Mouse (Mus musculus): Measurements from ENCODE around the gene Synj2. TPM values are rescaled to one million over a fixed set of nuclear protein-coding genes. Genes with fewer than 3 reads are reported as not detected.

The Synj2 gene
- polyA plus RNA-seq, 1 experiment from 2014 or later, result 1.3 TPM

- Histone ChIP-seq H3K4me1 (replicated peaks; ENCODE audit: control insufficient read depth, insufficient read depth, low read length) (0 out of 2 replicates have a peak, but pooled peaks cover 10% of the 10 kb centered on the region), H3K36me3 (replicated peaks; ENCODE audit: control insufficient read depth, insufficient read depth) (no peaks in the 10 kb centered on the region), H3K27me3 (ENCODE audit: control insufficient read depth, insufficient read depth, low read length) (no peaks in the 10 kb centered on the region), H3K4me3 (replicated peaks; ENCODE audit: low read length) (no peak overlapping the region), H3K4me2 (replicated peaks) (no peak overlapping the region), H3K9me3 (ENCODE audit: control insufficient read depth, low read length) (no peaks in the 10 kb centered on the region), H3K27ac (no peak overlapping the region), H3K9ac (no peak overlapping the region)
- ATAC-seq (ENCODE audit: low FRiP score) (no peak), DNase-seq (ENCODE audit: low spot score) (no peak)
- 37% methylated on average over 11 of the region's 11 CpGs for WGBS
These were observed 46.4 kb downstream of the Synj2 start for GRCm38 (mm10) chr17:5987271-5988056.

GRCm38 (mm10) chr17:5988102-5988501 is 47.0 kb downstream of the Synj2 start:
- Histone ChIP-seq H3K36me3 (replicated peaks; ENCODE audit: control insufficient read depth, insufficient read depth) (no peaks in the 10 kb centered on the region), H3K27ac (no peak overlapping the region), H3K9me3 (ENCODE audit: control insufficient read depth, low read length) (no peaks in the 10 kb centered on the region), H3K4me3 (replicated peaks; ENCODE audit: low read length) (no peak overlapping the region), H3K27me3 (ENCODE audit: control insufficient read depth, insufficient read depth, low read length) (no peaks in the 10 kb centered on the region), H3K9ac (no peak overlapping the region), H3K4me1 (replicated peaks; ENCODE audit: control insufficient read depth, insufficient read depth, low read length) (0 out of 2 replicates have a peak, but pooled peaks cover 10% of the 10 kb centered on the region), H3K4me2 (replicated peaks) (no peak overlapping the region)
- WGBS, result 56% methylated on average over 4 of the region's 4 CpGs
- no peak for DNase-seq (ENCODE audit: low spot score)
- no peak for ATAC-seq (ENCODE audit: low FRiP score)

GRCm38 (mm10) chr17:5992866-5993580 is 51.9 kb downstream of the Synj2 start:
- WGBS, result 70% methylated on average over 5 of the region's 5 CpGs
- DNase-seq (ENCODE audit: low spot score), result no peak
- Histone ChIP-seq H3K4me1 (replicated peaks; ENCODE audit: control insufficient read depth, insufficient read depth, low read length) (peaks cover 2% of the 10 kb centered on the region; the same call in 1 of the 2 replicates), H3K36me3 (replicated peaks; ENCODE audit: control insufficient read depth, insufficient read depth) (no peaks in the 10 kb centered on the region), H3K9ac (no peak overlapping the region), H3K27ac (no peak overlapping the region), H3K27me3 (ENCODE audit: control insufficient read depth, insufficient read depth, low read length) (no peaks in the 10 kb centered on the region), H3K9me3 (ENCODE audit: control insufficient read depth, low read length) (no peaks in the 10 kb centered on the region), H3K4me2 (replicated peaks) (no peak overlapping the region), H3K4me3 (replicated peaks; ENCODE audit: low read length) (no peak overlapping the region)
- no peak for ATAC-seq (ENCODE audit: low FRiP score)

GRCm38 (mm10) chr17:5993581-5994260 is 52.6 kb downstream of the Synj2 start:
- ATAC-seq (ENCODE audit: low FRiP score) (no peak), DNase-seq (ENCODE audit: low spot score) (no peak)
- no peaks in the 10 kb centered on the region for H3K9me3 ChIP-seq (ENCODE audit: control insufficient read depth, low read length)
- H3K27ac ChIP-seq, result no peak overlapping the region
- H3K4me1 ChIP-seq (replicated peaks; ENCODE audit: control insufficient read depth, insufficient read depth, low read length), result no peaks in the 10 kb centered on the region; the same call in 1 of the 2 replicates
- H3K27me3 ChIP-seq (ENCODE audit: control insufficient read depth, insufficient read depth, low read length), result no peaks in the 10 kb centered on the region
- H3K9ac ChIP-seq, result no peak overlapping the region
- no peak overlapping the region for H3K4me3 ChIP-seq (replicated peaks; ENCODE audit: low read length)
- H3K36me3 ChIP-seq (replicated peaks; ENCODE audit: control insufficient read depth, insufficient read depth), result no peaks in the 10 kb centered on the region
- H3K4me2 ChIP-seq (replicated peaks), result no peak overlapping the region
- WGBS, result 73% methylated on average over 3 of the region's 3 CpGs

GRCm38 (mm10) chr17:5994606-5995005 is 53.5 kb downstream of the Synj2 start:
- Histone ChIP-seq H3K27ac (no peak overlapping the region), H3K9me3 (ENCODE audit: control insufficient read depth, low read length) (no peaks in the 10 kb centered on the region), H3K9ac (no peak overlapping the region), H3K4me1 (replicated peaks; ENCODE audit: control insufficient read depth, insufficient read depth, low read length) (no peaks in the 10 kb centered on the region; the same call in 1 of the 2 replicates), H3K4me2 (replicated peaks) (no peak overlapping the region), H3K27me3 (ENCODE audit: control insufficient read depth, insufficient read depth, low read length) (no peaks in the 10 kb centered on the region), H3K36me3 (replicated peaks; ENCODE audit: control insufficient read depth, insufficient read depth) (no peaks in the 10 kb centered on the region), H3K4me3 (replicated peaks; ENCODE audit: low read length) (no peak overlapping the region)
- DNase-seq (ENCODE audit: low spot score), result no peak
- WGBS, result 73% methylated on average over 6 of the region's 6 CpGs
- no peak for ATAC-seq (ENCODE audit: low FRiP score)

- 87% methylated on average over 14 of the region's 14 CpGs for WGBS
- ATAC-seq (ENCODE audit: low FRiP score) (no peak), DNase-seq (ENCODE audit: low spot score) (no peak)
These were observed 55.5 kb downstream of the Synj2 start for GRCm38 (mm10) chr17:5996589-5996988.

GRCm38 (mm10) chr17:5997380-5998234 is 56.5 kb downstream of the Synj2 start:
- no peak overlapping the region for H3K4me3 ChIP-seq (replicated peaks; ENCODE audit: low read length)
- no peak overlapping the region for H3K27ac ChIP-seq
- ATAC-seq (ENCODE audit: low FRiP score) (no peak), DNase-seq (ENCODE audit: low spot score) (no peak)
- no peak overlapping the region for H3K9ac ChIP-seq
- H3K9me3 ChIP-seq (ENCODE audit: control insufficient read depth, low read length), result no peaks in the 10 kb centered on the region
- no peaks in the 10 kb centered on the region for H3K27me3 ChIP-seq (ENCODE audit: control insufficient read depth, insufficient read depth, low read length)
- WGBS, result 77% methylated on average over 16 of the region's 16 CpGs
- H3K4me1 ChIP-seq (replicated peaks; ENCODE audit: control insufficient read depth, insufficient read depth, low read length), result no peaks in the 10 kb centered on the region; the same call in 1 of the 2 replicates
- H3K4me2 ChIP-seq (replicated peaks), result no peak overlapping the region
- H3K36me3 ChIP-seq (replicated peaks; ENCODE audit: control insufficient read depth, insufficient read depth), result no peaks in the 10 kb centered on the region

More at GRCm38 (mm10) chr17:5996589-5996988, 55.5 kb downstream of the Synj2 start:
- no peaks in the 10 kb centered on the region; the same call in 1 of the 2 replicates for H3K4me1 ChIP-seq (replicated peaks; ENCODE audit: control insufficient read depth, insufficient read depth, low read length)
- H3K9me3 ChIP-seq (ENCODE audit: control insufficient read depth, low read length), result no peaks in the 10 kb centered on the region
- no peak overlapping the region for H3K9ac ChIP-seq
- no peaks in the 10 kb centered on the region for H3K27me3 ChIP-seq (ENCODE audit: control insufficient read depth, insufficient read depth, low read length)
- H3K27ac ChIP-seq, result no peak overlapping the region
- H3K36me3 ChIP-seq (replicated peaks; ENCODE audit: control insufficient read depth, insufficient read depth), result no peaks in the 10 kb centered on the region
- H3K4me3 ChIP-seq (replicated peaks; ENCODE audit: low read length), result no peak overlapping the region
- no peak overlapping the region for H3K4me2 ChIP-seq (replicated peaks)

- Histone ChIP-seq H3K4me3 (replicated peaks; ENCODE audit: low read length) (no peak overlapping the region), H3K9ac (no peak overlapping the region), H3K27ac (no peak overlapping the region), H3K36me3 (replicated peaks; ENCODE audit: control insufficient read depth, insufficient read depth) (no peaks in the 10 kb centered on the region), H3K9me3 (ENCODE audit: control insufficient read depth, low read length) (no peaks in the 10 kb centered on the region), H3K4me1 (replicated peaks; ENCODE audit: control insufficient read depth, insufficient read depth, low read length) (no peaks in the 10 kb centered on the region; the same call in 1 of the 2 replicates), H3K4me2 (replicated peaks) (no peak overlapping the region), H3K27me3 (ENCODE audit: control insufficient read depth, insufficient read depth, low read length) (no peaks in the 10 kb centered on the region)
- ATAC-seq (ENCODE audit: low FRiP score) (no peak), DNase-seq (ENCODE audit: low spot score) (no peak)
These were observed 57.1 kb downstream of the Synj2 start for GRCm38 (mm10) chr17:5998235-5998500.
